In genomic region chr16:18047660-18048059, GRCm38 (mm10) we compare ENCODE assay signal across 8 mouse cellular contexts. TPM values are rescaled to one million over a fixed set of nuclear protein-coding genes. Genes with fewer than 3 reads are reported as not detected.
DNase-seq lines count a peak whose midpoint lies in the region; ATAC-seq and TF ChIP-seq lines count a peak whose summit lies in the region.

No protein-coding gene starts in this region.

- no peak overlapping the region for H3K4me2 ChIP-seq in forebrain, embryonic 11.5 days (ENCODE audit: low read depth, low read length, severe bottlenecking)

- peak; percentile 34 for DNase-seq in gastrocnemius, adult 18-20 months (ENCODE audit: low spot score)
- DNase-seq in gastrocnemius, adult 8-10 months (ENCODE audit: low spot score in 2 of 2), result no peak
- peak; percentile 19 for DNase-seq in urinary bladder, postnatal 25 days (ENCODE audit: low spot score)
- DNase-seq in urinary bladder, adult 2 months (ENCODE audit: low spot score), result no peak
- peak; percentile 66 for DNase-seq in forebrain, embryonic 11.5 days (ENCODE audit: low spot score)
- peak; percentile 65 for DNase-seq in kidney, adult 2 months
- peak; percentile 80 for DNase-seq in thymus, postnatal 0 days (ENCODE audit: low spot score)

- no peaks in the 10 kb centered on the region for H3K36me3 ChIP-seq in forebrain, embryonic 11.5 days (ENCODE audit: control insufficient read depth, insufficient read depth, low read length)
- H3K36me3 ChIP-seq in kidney, adult 2 months (ENCODE audit: control insufficient read depth, insufficient read depth, low read length), result no peaks in the 10 kb centered on the region

- H3K4me3 ChIP-seq in forebrain, embryonic 11.5 days (ENCODE audit: low read depth, low read length), result no peak overlapping the region
- no peak overlapping the region for H3K4me3 ChIP-seq in kidney, adult 2 months (ENCODE audit: insufficient read depth, low read depth, low read length)

- ATAC-seq in forebrain, embryonic 11.5 days (replicated peaks; ENCODE audit: low FRiP score), result peak; percentile 24; the same call in 1 of the 2 replicates
- peak; percentile 61; the same call in 1 of the 2 replicates for ATAC-seq in megakaryocyte-erythroid progenitor cell, adult 5-6 weeks (replicated peaks; ENCODE audit: low FRiP score, low TSS enrichment, poor library complexity, severe bottlenecking)

- no peaks in the 10 kb centered on the region for H3K9me3 ChIP-seq in forebrain, embryonic 11.5 days (ENCODE audit: control insufficient read depth, low read length)

- 4% methylated on average over 3 of the region's 3 CpGs for WGBS in forebrain, embryonic 11.5 days
- WGBS in kidney, adult 2 months, result 2% methylated on average over 3 of the region's 3 CpGs

- TF ChIP-seq POLR2A in kidney, adult 2 months (IDR thresholded peaks at IDR 0.05; ENCODE audit: low read depth, low read length), result no peak

- TF ChIP-seq CTCF in kidney, adult 2 months (conservative IDR thresholded peaks at IDR 0.05; ENCODE audit: insufficient read depth, insufficient read length, low read depth, low read length), result peak; percentile 39

- H3K27me3 ChIP-seq in forebrain, embryonic 11.5 days (ENCODE audit: control insufficient read depth, insufficient read depth, low read length), result no peaks in the 10 kb centered on the region
- no peaks in the 10 kb centered on the region for H3K27me3 ChIP-seq in kidney, adult 2 months (replicated peaks; ENCODE audit: control insufficient read depth, insufficient read depth, low read length)

- no peak overlapping the region for H3K9ac ChIP-seq in forebrain, embryonic 11.5 days (ENCODE audit: low read length)

- no peak overlapping the region for H3K27ac ChIP-seq in forebrain, embryonic 11.5 days (ENCODE audit: low read depth, low read length)
- H3K27ac ChIP-seq in kidney, adult 2 months (ENCODE audit: insufficient read depth, low read depth, low read length), result no peak overlapping the region

- H3K4me1 ChIP-seq in forebrain, embryonic 11.5 days (replicated peaks; ENCODE audit: control insufficient read depth, insufficient read depth, low read length), result no peaks in the 10 kb centered on the region
- H3K4me1 ChIP-seq in kidney, adult 2 months (ENCODE audit: control insufficient read depth, insufficient read depth, low read length), result peaks cover 12% of the 10 kb centered on the region; the same call in 1 of the 2 replicates

RNA-seq across cellular contexts. Expression of gene Dgcr6, which starts 5.0 kb away (rescaled TPM):
- 10 to 100 TPM; 46.9 to 50.4 TPM for total RNA-seq in gastrocnemius, adult 18-20 months (2021)
- 10 to 100 TPM; 48.2 to 56.8 (median 51.2) TPM for total RNA-seq in gastrocnemius, adult 8-10 months (2022)
- polyA plus RNA-seq in urinary bladder, adult 2 months (2012; rRNA removed), result 105 and 136 TPM in 2 replicates
- polyA plus RNA-seq in forebrain, embryonic 11.5 days (2014; fragmentation: Nextera tagmentation; extraction: Ambion mirVana), result 134 and 148 TPM in 2 replicates
- 135 and 142 TPM in 2 replicates for polyA plus RNA-seq in kidney, adult 2 months (2012; rRNA removed)
- total RNA-seq in megakaryocyte-erythroid progenitor cell, adult 5-6 weeks (2014; fragmentation: Nextera tagmentation), result 61.2 and 64.6 TPM in 2 replicates
- 22.7 and 26.0 TPM in 2 replicates for total RNA-seq in megakaryocyte-erythroid progenitor cell, adult 5-6 weeks (2017)
- polyA plus RNA-seq in thymus, postnatal 0 days (2015; fragmentation: Nextera tagmentation; extraction: Ambion mirVana), result 125 and 128 TPM in 2 replicates

RNA-seq across cellular contexts. Expression of gene Prodh, which starts 42.3 kb away (rescaled TPM):
- total RNA-seq in gastrocnemius, adult 18-20 months (2021), result 10 to 100 TPM in 1 of 2 experiments, 1 to 10 TPM in 1; 4.6 to 11.1 TPM
- total RNA-seq in gastrocnemius, adult 8-10 months (2022), result 10 to 100 TPM in 2 of 4 experiments, 1 to 10 TPM in 2; 7.8 to 16.8 (median 9.7) TPM
- polyA plus RNA-seq in urinary bladder, adult 2 months (2012; rRNA removed), result 35.2 and 40.6 TPM in 2 replicates
- 10.2 and 12.2 TPM in 2 replicates for polyA plus RNA-seq in forebrain, embryonic 11.5 days (2014; fragmentation: Nextera tagmentation; extraction: Ambion mirVana)
- polyA plus RNA-seq in kidney, adult 2 months (2012; rRNA removed), result 397 and 415 TPM in 2 replicates
- total RNA-seq in megakaryocyte-erythroid progenitor cell, adult 5-6 weeks (2014; fragmentation: Nextera tagmentation), result 9.8 and 14.0 TPM in 2 replicates
- total RNA-seq in megakaryocyte-erythroid progenitor cell, adult 5-6 weeks (2017), result 14.2 and 23.5 TPM in 2 replicates
- 29.2 and 29.5 TPM in 2 replicates for polyA plus RNA-seq in thymus, postnatal 0 days (2015; fragmentation: Nextera tagmentation; extraction: Ambion mirVana)

Comparison
In these comparisons a context has a peak if more than half of its experiments do, and no peak if none do; other contexts are left out.
1. DNase-seq: peak in gastrocnemius, adult 18-20 months (single experiment), urinary bladder, postnatal 25 days (single experiment), forebrain, embryonic 11.5 days (single experiment), kidney, adult 2 months (single experiment) and thymus, postnatal 0 days (single experiment); none in gastrocnemius, adult 8-10 months (0 of 2) and urinary bladder, adult 2 months (single experiment).